Mouse (Mus musculus): ENCODE results near the gene Slc6a20a. TPM values are rescaled to one million over a fixed set of nuclear protein-coding genes. Genes with fewer than 3 reads are reported as not detected.

The Slc6a20a gene
- polyA plus RNA-seq, 1 experiment from 2014 or later: not detected

- WGBS: 86% methylated on average over 7 of the region's 7 CpGs
- H3K27ac ChIP-seq (replicated peaks; ENCODE audit: low read depth, low read length): no peak overlapping the region
- no peaks in the 10 kb centered on the region for H3K27me3 ChIP-seq (ENCODE audit: control insufficient read depth, insufficient read depth, low read length)
- H3K36me3 ChIP-seq (ENCODE audit: control insufficient read depth, insufficient read depth, low read length): 0 out of 2 replicates have a peak, but pooled peaks cover 2% of the 10 kb centered on the region
- H3K4me3 ChIP-seq (ENCODE audit: low read depth, low read length): no peak overlapping the region
- no peak overlapping the region for H3K9ac ChIP-seq (ENCODE audit: low read length)
- ATAC-seq (ENCODE audit: insufficient number of reproducible peaks, low FRiP score, low TSS enrichment, low read depth) (no peak), DNase-seq (ENCODE audit: low spot score) (no peak)
- H3K9me3 ChIP-seq (ENCODE audit: control insufficient read depth, low read length): no peaks in the 10 kb centered on the region
- no peak overlapping the region for H3K4me2 ChIP-seq (ENCODE audit: low read depth, severe bottlenecking)
- no peaks in the 10 kb centered on the region for H3K4me1 ChIP-seq (ENCODE audit: control insufficient read depth, insufficient read depth, low read length)
These were observed 89.3 kb downstream of the Slc6a20a start for GRCm38 (mm10) chr9:123589240-123589910.

Other genes with a start within 250 kb of the Slc6a20a start
- 51.1 and 54.0 TPM in 2 replicates for gene Limd1, start 200.2 kb downstream of the Slc6a20a start, polyA plus RNA-seq (2014; fragmentation: Nextera tagmentation; extraction: Ambion mirVana)
- 48.9 and 51.1 TPM in 2 replicates for gene Sacm1l, start 149.1 kb downstream of the Slc6a20a start, polyA plus RNA-seq (2014; fragmentation: Nextera tagmentation; extraction: Ambion mirVana)
- 0.11 and 0.27 TPM in 2 replicates for gene Slc6a20b, start 46.3 kb downstream of the Slc6a20a start, polyA plus RNA-seq (2014; fragmentation: Nextera tagmentation; extraction: Ambion mirVana)
- gene Ccr9, start 446 bp downstream of the Slc6a20a start, polyA plus RNA-seq (2014; fragmentation: Nextera tagmentation; extraction: Ambion mirVana): 0.03 and 0.10 TPM in 2 replicates
- 43.4 and 47.0 TPM in 2 replicates for gene Lztfl1, start 38.8 kb upstream of the Slc6a20a start, polyA plus RNA-seq (2014; fragmentation: Nextera tagmentation; extraction: Ambion mirVana)
- 0.23 and 0.33 TPM in 2 replicates for gene Cxcr6, start 127.6 kb upstream of the Slc6a20a start, polyA plus RNA-seq (2014; fragmentation: Nextera tagmentation; extraction: Ambion mirVana)
- 7.3 and 12.1 TPM in 2 replicates for gene Fyco1, start 173.0 kb upstream of the Slc6a20a start, polyA plus RNA-seq (2014; fragmentation: Nextera tagmentation; extraction: Ambion mirVana)
- 0.04 TPM in 1 of 2 replicates, not detected in the other for gene Xcr1, start 183.1 kb upstream of the Slc6a20a start, polyA plus RNA-seq (2014; fragmentation: Nextera tagmentation; extraction: Ambion mirVana)

Measured in limb, embryonic 11.5 days (tissue).